Mouse (Mus musculus) kidney, postnatal 0 days (tissue): Measurements from ENCODE around the gene Fam173a. TPM values are rescaled to one million over a fixed set of nuclear protein-coding genes. Genes with fewer than 3 reads are reported as not detected.
"Not testable (repeated sequence)": the region's sequence is repeated elsewhere in the genome, so short reads cannot be mapped to it uniquely, and the experiment has no call there.

ENCODE experiments used
- ATAC-seq: fragments of 200-750 bp; cut with Nextera tagmentation; replicated peaks from 2 replicates; pipeline ENCODE4 v1.8.0; 2017; ENCODE audit warnings: low read depth, moderate number of reproducible peaks, moderate TSS enrichment, moderate library complexity; ENCODE audit not compliant: low FRiP score
- DNase-seq: peaks from one replicate; pipeline ENCODE4 v3.0.0-alpha.2; 2016; ENCODE audit warnings: low spot score
- H3K27ac ChIP-seq: fragments of 300-500 bp; sonication (generic); 2 replicates; pipeline ENCODE4 v1.5.1; 2014; ENCODE audit warnings: mild to moderate bottlenecking
- H3K27me3 ChIP-seq: fragments of 300-500 bp; sonication (generic); 2 replicates; pipeline ENCODE4 v1.6.1; 2014; ENCODE audit warnings: low read length, mixed read lengths; ENCODE audit not compliant: insufficient read depth
- H3K36me3 ChIP-seq: fragments of 300-500 bp; sonication (generic); 2 replicates; pipeline ENCODE4 v1.6.1; 2014; ENCODE audit warnings: low read length, mixed read lengths; ENCODE audit not compliant: insufficient read depth
- H3K4me1 ChIP-seq: fragments of 300-500 bp; sonication (generic); replicated peaks from 2 replicates; pipeline ENCODE4 v1.6.1; 2014; ENCODE audit warnings: antibody characterized with exemption, low read length, mixed read lengths; ENCODE audit not compliant: insufficient read depth
- H3K4me2 ChIP-seq: fragments of 300-500 bp; sonication (generic); 2 replicates; pipeline ENCODE4 v1.6.1; 2014; ENCODE audit warnings: mild to moderate bottlenecking, low read length, moderate library complexity, mixed read lengths
- H3K4me3 ChIP-seq: fragments of 300-500 bp; sonication (generic); replicated peaks from 2 replicates; pipeline ENCODE4 v1.5.1; 2014; ENCODE audit warnings: low read depth, low read length
- H3K9ac ChIP-seq: fragments of 300-500 bp; sonication (generic); 2 replicates; pipeline ENCODE4 v1.6.1; 2014; ENCODE audit warnings: low read depth, low read length
- H3K9me3 ChIP-seq: fragments of 300-500 bp; sonication (generic); replicated peaks from 2 replicates; pipeline ENCODE4 v1.6.1; 2016; ENCODE audit warnings: low read length, inconsistent platforms, mixed read lengths
- CTCF ChIP-seq: IDR thresholded peaks from 2 replicates; pipeline ENCODE4 v1.5.1; 2016; ENCODE audit warnings: antibody characterized with exemption, low read depth, mild to moderate bottlenecking, moderate library complexity
- WGBS: fragments of 180-500 bp; shearing (Covaris S2); extraction: QIAGEN DNeasy Blood & Tissue Kit; methylation state at CpG from one replicate; pipeline ENCODE4 v1.1.7; 2014; 5-methylcytosine and 5-hydroxymethylcytosine counted together
- polyA plus RNA-seq: library from polyadenylated mRNA; unstranded; fragments of >200 nt; fragmentation: Nextera tagmentation; extraction: Ambion mirVana; gene quantifications from 2 replicates; pipeline ENCODE4 v1.2.1, GENCODE M21; 2015

The Fam173a gene
- polyA plus RNA-seq, 1 experiment from 2014 or later, result 112 TPM

DNA sequence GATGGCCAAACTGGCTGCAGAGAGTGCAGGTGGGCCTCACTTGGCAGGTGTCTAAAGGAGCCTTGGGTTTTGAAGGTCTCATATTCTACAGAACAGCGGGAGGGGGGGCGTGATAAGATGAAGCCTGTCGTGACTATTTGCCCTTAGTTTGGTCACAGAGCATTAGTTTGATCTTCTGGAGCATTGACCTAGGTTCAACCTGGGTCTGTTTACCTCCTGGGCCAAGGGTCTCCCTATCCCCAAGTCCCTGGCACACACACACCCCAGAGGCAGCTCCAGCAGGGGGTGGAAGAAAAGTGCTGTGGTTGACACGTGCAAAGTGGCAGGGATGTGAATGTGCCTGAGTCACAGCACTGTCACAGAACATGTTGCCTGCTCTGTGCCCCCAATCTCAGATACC is 18.2 kb upstream of the Fam173a start:
- DNase-seq, result no peak
- ATAC-seq, result no peak
- H3K27ac ChIP-seq, result no peak overlapping the region
- WGBS, result 72% methylated on average over 4 of the region's 4 CpGs
- TF ChIP-seq CTCF, result no peak
- no peaks in the 10 kb centered on the region for H3K36me3 ChIP-seq
- H3K9ac ChIP-seq, result no peak overlapping the region
- H3K4me1 ChIP-seq, result no peaks in the 10 kb centered on the region; the same call in 1 of the 2 replicates
- no peak overlapping the region for H3K4me3 ChIP-seq
- peaks cover 11% of the 10 kb centered on the region; the same call in 1 of the 2 replicates for H3K27me3 ChIP-seq
- H3K4me2 ChIP-seq, result no peak overlapping the region
- H3K9me3 ChIP-seq, result no peaks in the 10 kb centered on the region

DNA sequence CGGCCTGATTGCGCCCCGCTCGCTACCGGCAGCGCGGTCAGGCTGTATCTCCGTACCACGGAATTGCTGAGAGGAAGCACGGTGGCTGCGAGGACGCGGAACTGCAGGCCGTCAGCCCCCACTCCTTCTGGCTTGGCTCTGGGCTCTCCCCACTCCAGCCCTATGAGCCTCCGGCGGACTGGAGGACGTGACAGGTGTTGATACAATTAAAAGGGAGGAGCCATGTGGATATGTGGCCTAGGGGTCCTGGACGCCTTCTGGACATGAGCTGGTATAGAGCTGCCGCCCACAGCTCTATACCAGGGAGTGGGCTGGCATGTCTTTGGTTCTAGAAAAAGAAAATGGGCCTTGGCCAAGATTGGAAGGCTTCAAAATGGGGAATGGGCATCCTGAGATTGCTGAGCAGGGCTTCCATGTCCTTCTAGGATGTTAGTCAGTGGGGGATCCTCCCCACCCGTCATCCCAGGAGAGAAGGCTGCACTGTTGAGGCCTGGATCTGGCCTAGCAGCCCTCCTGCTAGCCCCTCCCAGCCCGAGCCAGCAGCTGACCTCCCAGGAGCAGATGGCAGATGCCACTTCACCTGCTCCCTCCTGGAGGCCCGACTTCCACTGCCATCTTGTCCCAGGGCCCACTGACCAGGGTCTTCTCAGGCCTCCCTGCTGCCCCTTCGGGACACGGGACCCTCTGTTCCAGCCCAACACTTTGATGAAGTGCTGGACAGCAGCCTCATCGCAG is 17.1 kb upstream of the Fam173a start:
- H3K4me1 ChIP-seq, result no peaks in the 10 kb centered on the region; the same call in 1 of the 2 replicates
- ATAC-seq, result no peak
- no peak for TF ChIP-seq CTCF
- no peaks in the 10 kb centered on the region for H3K9me3 ChIP-seq
- H3K27me3 ChIP-seq, result peaks cover 11% of the 10 kb centered on the region; the same call in 1 of the 2 replicates
- H3K36me3 ChIP-seq, result no peaks in the 10 kb centered on the region
- DNase-seq, result no peak
- no peak overlapping the region for H3K27ac ChIP-seq
- H3K4me2 ChIP-seq, result peak overlapping the region; percentile 94
- 9% methylated on average over 25 of the region's 25 CpGs for WGBS
- peak overlapping the region; percentile 51 for H3K9ac ChIP-seq
- peak overlapping the region; percentile 60 for H3K4me3 ChIP-seq

GRCm38 (mm10) chr17:25808789-25809605 is 16.3 kb upstream of the Fam173a start, which contains the start of gene Fbxl16:
Gene Fbxl16, plus strand, starts transcription at chr17:25809085.
- H3K4me2 ChIP-seq, result peak within 1 kb of the TSS; percentile 94
- H3K4me3 ChIP-seq, result peak within 1 kb of the TSS; percentile 60
- H3K4me1 ChIP-seq, result no peaks in the 10 kb centered on the region; the same call in 1 of the 2 replicates
- DNase-seq (peak; percentile 51), ATAC-seq (peak; percentile 27)
- no peak within 1 kb of the TSS for H3K27ac ChIP-seq
- TF ChIP-seq CTCF, result peak; percentile 35
- H3K27me3 ChIP-seq, result peaks cover 11% of the 10 kb centered on the region; the same call in 1 of the 2 replicates
- peak within 1 kb of the TSS; percentile 51 for H3K9ac ChIP-seq
- under 1% methylated on average over 83 of the region's 100 CpGs for WGBS
- no peaks in the 10 kb centered on the region for H3K36me3 ChIP-seq
- no peaks in the 10 kb centered on the region for H3K9me3 ChIP-seq

DNA sequence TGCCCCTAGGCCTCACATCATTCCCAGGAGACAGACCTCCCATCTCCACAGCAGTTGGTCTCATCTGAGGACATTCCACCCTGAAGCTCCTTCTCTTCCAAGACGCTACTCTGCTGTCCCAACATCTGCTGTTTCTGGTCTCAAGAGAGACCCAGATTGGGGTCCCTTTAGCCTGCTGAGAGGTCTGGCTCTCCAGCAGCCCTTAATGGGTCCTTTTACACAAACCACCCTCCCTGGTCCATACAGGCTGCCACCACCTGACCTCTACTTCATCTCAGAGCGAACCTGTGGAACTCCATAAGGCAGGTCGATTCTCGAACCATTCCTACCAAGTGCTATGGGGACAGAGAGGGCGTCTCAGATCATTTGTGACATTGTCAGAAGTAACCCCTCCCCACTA is 15.3 kb upstream of the Fam173a start:
- DNase-seq (no peak), ATAC-seq (no peak)
- TF ChIP-seq CTCF, result no peak
- H3K27me3 ChIP-seq, result peaks cover 11% of the 10 kb centered on the region; the same call in 1 of the 2 replicates
- 34% methylated on average over 5 of the region's 5 CpGs for WGBS
- no peaks in the 10 kb centered on the region; the same call in 1 of the 2 replicates for H3K4me1 ChIP-seq
- peak overlapping the region; percentile 94; the same call in 1 of the 2 replicates for H3K4me2 ChIP-seq
- H3K36me3 ChIP-seq, result no peaks in the 10 kb centered on the region
- no peaks in the 10 kb centered on the region for H3K9me3 ChIP-seq
- no peak overlapping the region for H3K4me3 ChIP-seq
- H3K9ac ChIP-seq, result no peak overlapping the region
- no peak overlapping the region for H3K27ac ChIP-seq

DNA sequence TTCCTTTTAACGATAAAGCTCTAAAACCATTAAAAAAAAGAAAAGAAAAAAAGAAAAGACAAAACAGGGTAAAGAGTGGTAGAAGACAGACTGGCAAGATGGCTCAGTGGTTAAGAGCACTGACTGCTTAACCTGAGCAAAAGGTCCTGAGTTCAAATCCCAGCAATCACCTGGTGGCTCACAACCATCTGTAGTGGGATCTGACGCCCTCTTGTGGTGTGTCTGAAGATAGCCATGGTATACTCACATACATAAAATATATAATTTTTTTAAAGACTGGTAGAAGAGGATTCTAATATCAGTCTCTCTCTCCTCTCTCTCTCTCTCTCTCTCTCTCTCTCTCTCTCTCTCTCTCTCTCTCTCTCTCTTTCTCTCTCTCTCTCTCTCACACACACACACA is 14.8 kb upstream of the Fam173a start:
- not testable (repeated sequence) for H3K9me3 ChIP-seq

GRCm38 (mm10) chr17:25806507-25806906 is 13.8 kb upstream of the Fam173a start:
- Histone ChIP-seq H3K4me3 (no peak overlapping the region), H3K27ac (no peak overlapping the region), H3K9ac (no peak overlapping the region), H3K27me3 (peaks cover 11% of the 10 kb centered on the region; the same call in 1 of the 2 replicates), H3K4me2 (no peak overlapping the region), H3K9me3 (no peaks in the 10 kb centered on the region), H3K36me3 (no peaks in the 10 kb centered on the region), H3K4me1 (no peaks in the 10 kb centered on the region; the same call in 1 of the 2 replicates)
- no peak for TF ChIP-seq CTCF
- DNase-seq (no peak), ATAC-seq (no peak)
- WGBS, result 69% methylated on average over 4 of the region's 4 CpGs

More for the DNA sequence above, 14.8 kb upstream of the Fam173a start:
- not testable (repeated sequence) for H3K4me3 ChIP-seq, H3K4me2 ChIP-seq, H3K9ac ChIP-seq, ATAC-seq, H3K27ac ChIP-seq, H3K4me1 ChIP-seq, DNase-seq, H3K36me3 ChIP-seq
- peaks cover 11% of the 10 kb centered on the region; the same call in 1 of the 2 replicates for H3K27me3 ChIP-seq
- WGBS, result 50% methylated on average over 2 of the region's 2 CpGs
